Mouse (Mus musculus) liver, adult 2 months (tissue): ENCODE measurements around the gene Alg12. TPM values are rescaled to one million over a fixed set of nuclear protein-coding genes. Genes with fewer than 3 reads are reported as not detected.

Experiments
- DNase-seq: peaks from one replicate; pipeline ENCODE4 v3.0.0-alpha.2; 2011; ENCODE audit warnings: low read depth, low spot score; ENCODE audit errors: extremely low read depth
- H3K27ac ChIP-seq: fragments of 200-500 bp; replicated peaks from 2 replicates; pipeline ENCODE4 v1.5.1; 2012; ENCODE audit warnings: low read depth, mild to moderate bottlenecking, control low read depth, inconsistent platforms, low read length; ENCODE audit not compliant: insufficient read depth
- H3K27me3 ChIP-seq: fragments of 200-500 bp; 2 replicates; pipeline ENCODE4 v1.6.1; 2012; ENCODE audit warnings: mild to moderate bottlenecking, moderate library complexity, low read length, inconsistent platforms; ENCODE audit not compliant: control insufficient read depth, insufficient read depth
- H3K36me3 ChIP-seq: fragments of 200-500 bp; 2 replicates; pipeline ENCODE4 v1.6.1; 2012; ENCODE audit warnings: low read length, inconsistent platforms; ENCODE audit not compliant: control insufficient read depth, insufficient read depth
- H3K4me1 ChIP-seq: fragments of 200-500 bp; 2 replicates; pipeline ENCODE4 v1.6.1; 2011; ENCODE audit warnings: low read length; ENCODE audit not compliant: control insufficient read depth, insufficient read depth
- H3K4me3 ChIP-seq: fragments of 200-500 bp; 2 replicates; pipeline ENCODE4 v1.5.1; 2011; ENCODE audit warnings: low read depth, mild to moderate bottlenecking, control low read depth, low read length, moderate library complexity; ENCODE audit not compliant: insufficient read depth
- H3K79me2 ChIP-seq: fragments of 200-500 bp; 2 replicates; pipeline ENCODE4 v1.6.1; 2012; ENCODE audit warnings: inconsistent platforms, mild to moderate bottlenecking, low read length, moderate library complexity; ENCODE audit not compliant: control insufficient read depth, insufficient read depth
- H3K9ac ChIP-seq: fragments of 200-500 bp; 2 replicates; pipeline ENCODE4 v1.6.1; 2012; ENCODE audit warnings: low read depth, mild to moderate bottlenecking, control low read depth, inconsistent platforms, low read length
- CTCF ChIP-seq: fragments of 200-500 bp; IDR thresholded peaks from 2 replicates; pipeline ENCODE4 v1.5.1; 2011; ENCODE audit warnings: low read depth, low read length, control low read depth
- POLR2A ChIP-seq: fragments of 200-500 bp; IDR thresholded peaks from 2 replicates; pipeline ENCODE4 v1.6.1; 2011; ENCODE audit warnings: low read length, control low read depth; ENCODE audit not compliant: insufficient read depth; ENCODE audit errors: extremely low read depth
- WGBS: fragments of 180-500 bp; shearing (Covaris S2); methylation state at CpG from one replicate; pipeline ENCODE4 v1.1.7; 2018; 5-methylcytosine and 5-hydroxymethylcytosine counted together
- polyA plus RNA-seq: library from polyadenylated mRNA; depleted of rRNA; stranded (reverse); fragments of >200 nt; gene quantifications from 2 replicates; pipeline ENCODE4 v1.2.3, GENCODE M21; 2012
- total RNA-seq: library from RNA; depleted of rRNA; stranded (reverse); fragments of >200 nt; gene quantifications from 2 replicates; pipeline ENCODE4 v1.2.3, GENCODE M21; 2014

Gene Alg12
- total and polyA plus RNA-seq, 2 experiments, result 4.9 to 14.4 TPM

DNA sequence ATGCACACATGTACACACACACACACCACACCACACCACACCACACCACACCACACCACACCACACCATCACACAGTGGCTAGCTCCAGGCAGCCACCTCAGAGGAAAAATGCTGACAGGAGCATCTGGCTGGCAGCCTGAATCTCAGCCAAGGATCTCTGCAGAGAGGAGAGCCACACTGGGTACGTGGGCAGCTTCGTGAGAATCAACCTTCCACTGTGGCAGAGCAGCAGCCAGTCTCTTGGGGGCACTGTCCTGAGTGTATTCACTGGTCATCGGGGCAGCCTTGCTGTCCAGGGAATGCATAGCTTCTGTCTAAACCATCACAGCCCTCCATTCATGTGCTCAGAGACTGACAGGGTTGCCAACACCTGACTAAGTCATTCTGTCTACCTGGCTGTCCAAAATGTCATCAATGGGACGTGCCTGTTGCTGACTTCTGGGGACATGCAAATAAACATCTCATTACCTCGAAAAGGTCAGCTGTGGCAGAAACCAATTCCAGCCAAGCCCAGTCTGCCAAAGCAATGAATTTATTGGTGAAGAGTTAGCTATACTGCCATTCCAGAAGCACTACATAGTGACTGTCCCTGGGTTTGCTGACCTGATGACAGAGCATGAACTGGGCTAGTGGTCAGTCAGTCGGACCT, 10.8 kb upstream of the Alg12 start:
- Histone ChIP-seq H3K27ac (peak overlapping the region; percentile 69), H3K27me3 (no peaks in the 10 kb centered on the region), H3K4me3 (no peak overlapping the region), H3K36me3 (peaks cover 5% of the 10 kb centered on the region; the same call in 1 of the 2 replicates), H3K79me2 (no peaks in the 10 kb centered on the region), H3K4me1 (peaks cover 47% of the 10 kb centered on the region), H3K9ac (peak overlapping the region; percentile 14; the same call in 1 of the 2 replicates)
- 21% methylated on average over 6 of the region's 6 CpGs for WGBS
- peak; percentile 81 for DNase-seq
- TF ChIP-seq POLR2A (no peak), CTCF (no peak)

DNA sequence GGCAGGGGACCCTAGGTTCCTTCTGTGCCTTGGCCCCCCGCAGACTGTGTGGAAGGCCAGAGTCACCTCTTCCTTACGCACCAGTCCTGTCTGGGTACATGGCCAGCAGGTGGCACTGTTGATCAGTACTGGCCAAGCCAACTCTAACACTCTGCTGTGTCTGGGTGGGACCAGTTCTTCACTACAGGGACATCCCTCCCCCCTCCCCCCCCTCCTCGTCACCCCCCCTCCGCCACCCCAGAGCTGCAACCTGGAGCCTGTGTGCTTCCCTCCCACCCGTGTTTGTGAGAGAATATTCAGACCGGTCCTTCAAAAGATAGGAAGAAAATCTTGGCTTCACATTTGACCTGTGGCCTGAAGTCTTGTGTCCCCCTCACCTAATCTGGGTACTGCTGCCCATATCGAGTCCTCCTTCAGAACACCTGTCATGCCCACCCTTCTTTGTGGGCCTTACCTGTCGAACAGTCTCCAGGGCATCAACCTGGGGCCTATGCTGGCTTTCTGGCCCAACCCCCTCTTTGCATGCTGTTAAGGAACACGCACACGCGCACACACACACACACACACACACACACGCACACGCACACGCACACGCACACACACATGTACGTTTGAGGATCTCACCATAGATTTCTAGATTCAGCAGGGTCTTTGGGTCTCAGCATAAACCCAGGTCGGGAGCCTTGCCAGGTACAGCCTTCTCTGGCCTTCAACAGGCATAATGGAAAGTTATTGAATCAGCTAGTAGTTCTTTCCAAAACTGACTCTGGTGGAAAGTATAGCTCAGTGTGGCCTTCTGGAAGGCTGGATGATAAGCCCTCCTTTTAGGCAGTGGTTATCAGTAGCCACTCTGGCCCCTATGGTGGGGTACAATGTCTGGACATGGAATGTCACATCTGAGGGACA, 9.9 kb upstream of the Alg12 start:
- DNase-seq, result peak; percentile 69
- no peaks in the 10 kb centered on the region for H3K27me3 ChIP-seq
- H3K79me2 ChIP-seq, result no peaks in the 10 kb centered on the region
- WGBS, result 45% methylated on average over 17 of the region's 17 CpGs
- H3K4me1 ChIP-seq, result peaks cover 47% of the 10 kb centered on the region
- H3K36me3 ChIP-seq, result peaks cover 7% of the 10 kb centered on the region; the same call in 1 of the 2 replicates
- no peak for TF ChIP-seq POLR2A
- peak; percentile 98 for TF ChIP-seq CTCF
- H3K9ac ChIP-seq, result peak overlapping the region; percentile 59
- H3K27ac ChIP-seq, result peak overlapping the region; percentile 73
- H3K4me3 ChIP-seq, result peak overlapping the region; percentile 0; the same call in 1 of the 2 replicates

DNA sequence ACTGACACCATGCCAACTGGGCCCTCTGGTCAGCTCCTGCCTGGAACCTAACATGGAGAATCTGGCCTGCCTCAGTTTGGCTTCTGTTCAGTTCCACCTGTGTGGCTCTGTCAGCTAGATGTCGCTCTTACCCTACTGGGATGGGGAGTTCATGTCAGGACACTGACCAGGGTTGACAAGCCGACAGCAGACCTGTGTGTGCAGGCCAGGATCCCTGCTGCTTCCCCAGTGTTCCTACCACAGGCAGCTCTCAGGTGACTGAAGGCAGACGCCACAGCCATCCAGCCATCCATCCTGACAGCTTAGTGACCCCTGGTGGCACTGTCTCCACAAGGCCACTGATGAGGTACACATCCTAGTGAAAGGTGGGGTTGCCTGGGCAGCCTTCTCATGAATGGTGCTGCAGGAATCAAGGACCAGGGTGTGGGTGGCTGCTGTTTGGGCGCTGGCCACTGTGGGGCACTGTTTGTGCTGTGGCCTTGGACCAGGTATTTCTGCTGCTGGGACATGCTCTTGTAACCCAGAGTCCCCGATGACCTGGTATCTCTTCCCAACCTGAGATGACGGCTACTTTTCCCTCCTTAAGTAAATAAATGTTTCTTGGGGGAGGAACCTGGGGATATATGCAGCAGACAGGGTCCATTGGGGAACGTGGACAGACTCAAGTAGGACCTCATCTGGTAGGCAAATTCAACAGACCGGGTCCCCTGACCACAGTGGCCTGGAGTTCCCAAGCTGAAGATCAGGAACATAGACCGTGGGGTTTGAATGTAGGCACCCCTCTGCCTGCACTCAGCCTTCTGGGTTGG, 9.1 kb upstream of the Alg12 start:
- H3K4me1 ChIP-seq, result peaks cover 47% of the 10 kb centered on the region
- peaks cover 12% of the 10 kb centered on the region; the same call in 1 of the 2 replicates for H3K36me3 ChIP-seq
- peak overlapping the region; percentile 59 for H3K9ac ChIP-seq
- 15% methylated on average over 9 of the region's 9 CpGs for WGBS
- no peak for TF ChIP-seq POLR2A
- peak; percentile 89 for TF ChIP-seq CTCF
- H3K79me2 ChIP-seq, result no peaks in the 10 kb centered on the region
- DNase-seq, result peak; percentile 99
- H3K27ac ChIP-seq, result peak overlapping the region; percentile 87
- no peaks in the 10 kb centered on the region for H3K27me3 ChIP-seq
- H3K4me3 ChIP-seq, result 0 out of 2 replicates have a peak overlapping the region, but pooled peaks have one; percentile 0

DNA sequence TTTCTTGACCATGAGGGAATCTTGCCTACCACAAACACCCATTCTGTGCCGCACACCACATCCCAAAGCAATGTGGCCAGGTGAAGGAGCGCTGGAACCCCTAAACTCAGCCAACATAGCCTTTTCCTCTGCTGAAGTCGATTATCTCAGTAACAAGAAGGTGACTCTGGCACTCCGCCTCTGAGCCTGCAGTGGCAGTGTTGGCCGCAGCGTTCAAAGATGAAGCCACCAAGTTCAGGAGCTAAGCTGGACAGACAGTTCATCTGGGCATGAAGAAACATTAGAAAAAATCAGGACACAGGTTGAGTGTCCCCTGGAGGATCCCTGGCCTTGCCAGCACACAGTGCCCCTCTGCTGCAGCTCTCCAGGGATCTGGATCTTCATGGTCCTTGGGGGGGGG, 8.3 kb upstream of the Alg12 start:
- Histone ChIP-seq H3K9ac (peak overlapping the region; percentile 46), H3K27me3 (no peaks in the 10 kb centered on the region), H3K36me3 (peaks cover 13% of the 10 kb centered on the region; the same call in 1 of the 2 replicates), H3K4me3 (no peak overlapping the region), H3K27ac (peak overlapping the region; percentile 87), H3K4me1 (peaks cover 44% of the 10 kb centered on the region), H3K79me2 (no peaks in the 10 kb centered on the region)
- no peak for TF ChIP-seq POLR2A
- TF ChIP-seq CTCF, result peak; percentile 14; the same call in 1 of the 2 replicates
- WGBS, result 38% methylated on average over 6 of the region's 6 CpGs
- DNase-seq, result no peak

DNA sequence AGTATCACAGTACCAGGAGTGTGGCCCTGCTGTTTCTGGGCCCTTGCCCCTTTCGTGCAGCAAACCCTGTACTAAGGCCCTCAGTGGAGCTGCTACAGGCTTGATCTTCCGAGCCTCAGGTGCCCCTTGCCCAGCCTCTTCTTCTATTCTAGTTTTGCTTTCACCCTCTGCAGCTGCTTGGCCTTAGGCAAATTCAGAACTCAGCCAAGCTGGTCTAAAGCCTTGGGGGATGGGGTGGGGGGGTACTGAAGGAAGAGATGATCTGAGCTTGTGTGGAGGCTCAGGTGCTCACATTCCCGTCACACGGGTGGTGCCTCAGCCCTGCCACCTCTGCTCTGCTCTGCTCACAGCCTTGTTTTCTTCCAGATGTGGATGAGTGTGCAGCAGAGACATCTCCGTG, 4.3 kb upstream of the Alg12 start:
- no peak overlapping the region for H3K4me3 ChIP-seq
- H3K36me3 ChIP-seq, result peaks cover 19% of the 10 kb centered on the region; the same call in 1 of the 2 replicates
- 94% methylated on average over 5 of the region's 5 CpGs for WGBS
- no peaks in the 10 kb centered on the region for H3K27me3 ChIP-seq
- peaks cover 29% of the 10 kb centered on the region for H3K4me1 ChIP-seq
- H3K27ac ChIP-seq, result no peak overlapping the region
- H3K9ac ChIP-seq, result no peak overlapping the region
- TF ChIP-seq CTCF, result no peak
- TF ChIP-seq POLR2A, result no peak
- DNase-seq, result no peak
- peaks cover 10% of the 10 kb centered on the region for H3K79me2 ChIP-seq
